Mouse (Mus musculus): ENCODE measurements around the gene Tceanc2.

- no peak for TF ChIP-seq CTCF (conservative IDR thresholded peaks at IDR 0.05 in 1 of 2, IDR thresholded peaks at IDR 0.05 in 1 of 2; ENCODE audit: low read depth in 2 of 2, low read length in 2 of 2)
- no peak for TF ChIP-seq EP300 (IDR thresholded peaks at IDR 0.05; ENCODE audit: low read length)
- no peak for TF ChIP-seq E2F4 (IDR thresholded peaks at IDR 0.05; ENCODE audit: insufficient replicate concordance, low read depth, low read length)
- TF ChIP-seq RAD21 (IDR thresholded peaks at IDR 0.05; ENCODE audit: low read depth, low read length) = no peak
- no peak for TF ChIP-seq MEF2A (IDR thresholded peaks at IDR 0.05; ENCODE audit: borderline replicate concordance, low read depth, low read length)
- TF ChIP-seq POLR2A (IDR thresholded peaks at IDR 0.05; ENCODE audit: low read depth, low read length) = no peak
These were observed 26.3 kb downstream of the Tceanc2 start for GRCm38 (mm10) chr4:107152571-107152970.

Data from CH12.LX (cell line).